Mouse (Mus musculus) CD4-positive helper T cell, adult 2 months (primary cell): ENCODE measurements around the gene Npas2.
A peak's percentile ranks its signal among the peaks of the same experiment; 100 is the strongest.

Experiments
- DNase-seq: peaks from one replicate; pipeline ENCODE4 v3.0.0-alpha.2; 2012; ENCODE audit warnings: low read depth, missing footprints, low spot score

The Npas2 gene

DNA sequence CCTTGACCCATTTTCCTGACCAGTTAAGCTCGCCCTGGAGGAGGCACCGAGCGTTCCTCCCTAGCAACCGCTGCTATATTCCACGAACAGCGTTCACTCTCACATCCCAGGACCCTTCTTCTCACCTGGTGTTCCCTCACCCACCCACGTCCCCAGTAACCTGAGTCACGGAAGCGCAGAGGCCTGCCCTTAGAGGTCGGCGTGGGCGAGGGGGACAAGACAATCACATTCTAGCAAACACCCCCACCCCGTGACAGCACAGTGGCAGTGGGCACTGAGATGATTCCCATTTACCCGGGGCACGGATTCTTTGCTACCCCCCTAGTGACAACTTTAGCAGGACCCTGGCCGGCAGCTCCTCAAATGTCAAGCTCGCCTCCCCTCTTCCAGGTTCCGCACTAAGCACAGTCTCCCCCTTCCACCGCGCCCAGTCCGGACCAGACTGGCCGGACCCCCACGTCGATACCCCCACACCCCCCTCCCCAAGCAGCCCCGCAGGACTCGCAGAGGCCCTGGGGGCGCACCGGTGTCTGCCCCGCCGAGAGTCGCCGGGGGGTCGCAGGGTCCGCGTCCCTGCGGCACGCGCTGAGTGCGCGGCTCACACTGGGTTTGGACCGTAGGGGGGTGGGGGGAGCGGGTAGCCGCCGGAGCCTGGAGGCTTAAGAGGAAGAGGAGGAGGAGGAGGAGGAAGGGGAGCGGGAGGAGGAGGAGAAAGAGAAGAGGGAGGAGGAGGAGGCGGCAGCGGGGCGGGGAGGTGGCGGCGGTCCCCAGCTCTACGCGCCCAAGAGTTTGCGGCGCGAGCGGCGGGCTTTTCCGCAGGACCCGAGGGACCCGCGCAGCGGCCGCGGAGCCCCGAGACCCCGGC lies at the start of gene Npas2:
TSS of gene Npas2 (plus strand) at position 735 of the 865 bp plus-strand sequence.
- DNase-seq: peak; percentile 34

GRCm38 (mm10) chr1:39156778-39157177 lies 36.8 kb upstream of the Npas2 start:
- no peak for DNase-seq

DNA sequence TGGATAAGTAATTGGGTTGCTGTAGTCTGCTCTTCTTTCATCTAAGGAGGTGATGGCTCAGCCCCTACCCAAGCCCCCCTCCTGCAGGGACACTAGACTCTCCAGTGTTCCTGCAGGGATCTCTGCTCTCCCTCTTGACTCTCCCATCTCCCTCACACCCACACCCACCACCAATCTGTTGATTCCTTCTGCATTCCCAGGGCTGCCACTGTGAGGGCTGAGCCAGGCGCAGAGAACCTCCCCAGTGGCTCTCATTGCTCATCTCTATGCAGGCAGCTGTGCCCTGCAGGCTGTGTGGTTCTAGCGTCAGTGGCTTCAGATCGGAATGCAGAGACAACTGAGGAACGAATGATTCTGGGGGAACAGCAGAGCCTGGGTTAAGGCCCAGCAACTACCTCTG lies 33.4 kb upstream of the Npas2 start:
- DNase-seq: no peak

DNA sequence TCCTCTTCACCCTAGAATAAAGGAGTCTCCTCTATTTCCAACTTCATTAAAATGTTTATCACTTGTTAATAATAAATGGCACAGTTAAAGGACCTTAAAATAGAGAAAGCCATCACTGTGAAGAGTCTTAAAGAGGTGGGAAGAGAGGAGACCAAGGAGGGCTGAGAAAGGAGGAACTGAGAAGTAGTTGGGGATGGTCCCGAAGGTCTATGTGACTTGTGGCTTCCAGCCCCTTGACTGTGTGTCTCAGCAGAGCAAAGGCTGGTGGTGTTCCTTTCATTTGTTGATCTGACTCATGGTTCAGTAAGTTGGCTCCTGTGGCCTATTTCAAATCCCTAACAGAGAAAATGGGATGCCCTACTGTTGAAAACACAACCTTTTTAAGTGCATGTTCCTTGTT lies 30.5 kb upstream of the Npas2 start:
- no peak for DNase-seq

DNA sequence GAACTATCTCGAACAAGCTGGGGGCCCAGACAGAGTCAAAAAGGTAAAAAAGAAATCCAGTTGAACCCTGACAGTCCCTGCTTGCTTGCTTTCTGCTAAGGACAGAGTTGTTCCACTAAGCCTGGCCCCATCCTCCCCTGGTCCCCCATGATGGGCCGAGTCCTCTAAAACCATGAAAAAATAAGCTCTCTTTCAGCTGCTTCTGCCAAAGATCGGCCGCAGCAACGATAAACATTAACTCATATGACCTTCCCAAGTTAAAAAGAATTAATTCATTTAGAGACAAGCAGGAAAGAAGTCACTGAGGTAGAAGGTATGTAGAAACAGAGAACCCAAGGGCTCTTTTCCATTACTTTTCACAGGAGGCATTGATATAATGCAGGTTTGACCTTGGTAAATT lies 16.8 kb upstream of the Npas2 start:
- DNase-seq: no peak

GRCm38 (mm10) chr1:39177211-39177610 lies 16.3 kb upstream of the Npas2 start:
- DNase-seq: no peak

GRCm38 (mm10) chr1:39179806-39180205 lies 13.7 kb upstream of the Npas2 start:
- DNase-seq: no peak

- no peak for DNase-seq
Observed at GRCm38 (mm10) chr1:39180517-39180916, 13.0 kb upstream of the Npas2 start.

GRCm38 (mm10) chr1:39181901-39182300 lies 11.6 kb upstream of the Npas2 start:
- DNase-seq: no peak

GRCm38 (mm10) chr1:39185833-39186232 lies 7.7 kb upstream of the Npas2 start:
- peak; percentile 42 for DNase-seq

DNA sequence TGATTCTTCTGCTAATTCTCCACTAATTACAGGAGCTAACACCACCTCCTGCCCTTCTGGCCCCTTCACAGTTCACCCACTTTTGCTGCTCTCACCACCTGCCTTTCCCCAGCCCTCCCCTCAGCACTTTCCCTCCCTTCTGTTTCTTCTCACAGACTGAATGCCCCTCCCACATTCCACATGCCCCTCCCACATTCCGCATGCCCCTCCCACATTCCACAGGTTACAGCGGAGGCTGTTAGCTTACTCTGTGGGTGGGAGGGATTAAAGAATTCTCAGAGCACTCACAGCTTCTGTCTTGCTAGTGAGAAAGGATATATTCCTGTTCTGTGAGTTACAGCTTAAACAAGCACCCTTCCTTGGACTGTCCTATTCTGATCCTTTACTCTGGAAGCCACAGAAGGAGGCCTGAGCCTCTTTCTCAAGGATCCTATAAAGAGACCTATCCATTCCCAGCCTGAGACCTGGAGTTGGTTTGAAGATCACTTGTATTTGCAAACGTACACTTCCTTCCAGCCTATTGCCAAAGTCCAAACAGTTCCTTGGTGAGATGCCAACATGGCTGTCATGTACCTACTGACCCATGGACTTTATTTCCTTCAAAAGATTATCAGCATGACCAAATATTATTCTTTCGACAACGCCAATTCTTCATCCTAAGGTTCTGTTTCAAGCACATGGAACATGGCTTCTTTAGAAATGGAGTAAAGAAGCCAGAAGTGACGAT lies 6.7 kb upstream of the Npas2 start:
- DNase-seq: no peak

DNA sequence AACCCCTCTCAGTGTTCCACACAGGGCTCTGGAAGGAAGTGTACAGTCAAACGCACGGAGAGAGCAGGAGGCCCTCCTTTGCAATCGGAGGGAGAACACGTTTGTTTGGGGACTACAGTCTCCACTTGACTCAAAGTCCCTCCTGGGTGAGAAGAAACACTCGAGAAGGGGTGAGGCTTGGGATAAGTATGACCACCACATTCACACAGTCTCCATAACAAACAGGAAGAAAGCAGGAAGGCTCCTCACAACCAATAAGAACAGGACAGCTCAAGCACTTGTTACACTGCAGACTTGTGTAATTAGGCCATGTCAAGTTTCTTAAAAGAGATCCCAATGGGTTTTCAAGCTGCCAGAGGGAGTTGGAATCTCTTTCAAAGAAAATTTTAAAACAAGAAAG lies 2.4 kb upstream of the Npas2 start:
- DNase-seq: no peak

DNA sequence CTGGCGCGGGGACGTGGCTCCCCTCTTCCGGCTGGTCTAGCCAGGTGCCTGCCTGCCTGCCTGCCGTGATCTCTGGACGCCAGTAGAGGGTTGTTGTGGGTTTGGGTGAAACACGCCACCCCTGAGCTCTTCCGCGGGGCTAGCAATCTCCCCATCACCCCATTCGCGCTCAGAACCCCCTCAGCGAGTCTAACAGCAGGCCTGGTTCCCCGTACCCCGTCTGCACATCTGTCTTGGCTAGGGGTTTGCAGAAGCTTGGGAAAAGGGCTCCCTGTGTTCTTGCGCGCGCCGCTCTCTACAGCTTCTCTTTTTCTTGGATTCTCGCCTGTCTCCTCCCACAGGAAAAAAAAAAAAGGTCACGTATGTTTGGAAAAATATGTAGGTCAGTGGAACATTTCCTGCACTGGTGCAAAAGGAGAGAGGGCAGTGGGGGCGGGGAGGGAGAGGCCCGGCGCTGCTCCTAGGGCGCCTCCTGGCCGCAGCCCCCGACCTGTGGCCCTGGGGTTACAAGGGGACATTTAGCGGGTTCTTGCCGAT lies 1.0 kb upstream of the Npas2 start:
- peak; percentile 39 for DNase-seq

GRCm38 (mm10) chr1:39193862-39194675 lies 538 bp downstream of the Npas2 start:
- DNase-seq: peak; percentile 45

GRCm38 (mm10) chr1:39194959-39195358 lies 1.4 kb downstream of the Npas2 start:
- DNase-seq: no peak

DNA sequence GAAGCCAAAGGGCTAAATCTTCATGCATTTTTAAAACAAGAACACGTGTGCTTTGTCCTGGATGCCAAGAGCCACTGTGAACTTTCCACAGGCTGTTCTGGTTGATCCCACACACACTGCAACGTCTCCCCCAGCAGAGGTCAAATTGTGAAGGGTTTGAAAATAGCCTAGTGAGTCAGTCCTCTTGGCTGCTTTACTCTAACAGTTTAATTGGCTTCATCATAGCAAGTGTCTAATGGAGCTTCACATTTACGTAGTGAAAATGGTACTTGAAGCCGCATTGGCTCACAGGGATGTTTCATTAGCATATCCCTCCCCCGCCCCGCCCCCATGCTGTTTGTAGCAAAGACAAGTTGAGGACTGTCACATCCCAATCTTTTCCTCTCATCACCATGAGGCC lies 2.6 kb downstream of the Npas2 start:
- peak; percentile 23 for DNase-seq

- DNase-seq: peak; percentile 85
Observed at GRCm38 (mm10) chr1:39196676-39197375, 3.3 kb downstream of the Npas2 start.

GRCm38 (mm10) chr1:39205021-39205420 lies 11.5 kb downstream of the Npas2 start:
- DNase-seq: peak; percentile 73

DNA sequence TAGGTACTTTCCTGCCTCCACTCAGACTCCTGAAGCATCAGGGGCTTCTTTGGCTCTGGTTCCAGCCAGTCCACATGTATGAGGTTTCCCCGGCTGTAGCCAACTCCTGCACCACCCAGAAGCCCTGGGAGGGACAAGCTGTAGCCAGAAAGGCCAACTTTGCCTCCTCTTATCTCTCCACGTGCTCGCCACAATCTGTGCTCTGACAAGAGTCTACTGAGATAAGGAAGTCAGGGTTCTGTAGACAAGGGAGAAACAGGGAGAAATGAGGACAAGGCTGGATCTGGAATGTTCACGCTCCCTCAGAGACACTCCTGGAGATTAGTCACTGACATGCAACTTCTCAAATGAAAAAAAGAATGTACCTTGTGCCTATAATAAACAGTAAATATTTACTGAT lies 12.2 kb downstream of the Npas2 start:
- DNase-seq: no peak

GRCm38 (mm10) chr1:39206942-39207341 lies 13.4 kb downstream of the Npas2 start:
- DNase-seq: peak; percentile 64

DNA sequence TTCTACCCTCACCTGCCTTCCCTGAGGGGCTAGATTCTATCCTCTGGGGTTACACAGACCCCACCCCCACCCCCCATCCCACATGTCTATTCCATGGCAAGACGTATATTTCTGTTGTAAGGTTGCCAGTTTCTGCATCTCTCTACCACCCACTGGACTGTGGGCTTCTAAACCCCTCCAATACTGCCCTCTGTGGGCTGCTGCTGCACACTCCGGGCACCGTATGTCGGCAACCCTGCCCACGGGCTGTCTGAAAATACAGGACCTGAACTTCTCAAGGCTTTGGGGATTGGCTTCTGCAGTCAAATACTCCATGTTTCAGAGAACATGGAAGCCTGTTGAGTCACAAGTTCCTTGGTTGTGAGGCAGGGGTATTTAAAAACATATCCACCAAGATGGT lies 17.4 kb downstream of the Npas2 start:
- peak; percentile 19 for DNase-seq
